Mouse (Mus musculus) MEL-GATA-1-ER (cell line): ENCODE measurements at regions not wholly inside any gene's neighbourhood (a gene's known extent, or its start where the extent isn't known, plus 50 kb on each side); places are given as distances from the start of the nearest gene placed in this dataset.

ENCODE experiments used
- DNase-seq: peaks from one replicate; pipeline ENCODE4 v3.0.0-alpha.2; 2012; ENCODE audit warnings: low read depth; ENCODE audit errors: extremely low read depth

DNA sequence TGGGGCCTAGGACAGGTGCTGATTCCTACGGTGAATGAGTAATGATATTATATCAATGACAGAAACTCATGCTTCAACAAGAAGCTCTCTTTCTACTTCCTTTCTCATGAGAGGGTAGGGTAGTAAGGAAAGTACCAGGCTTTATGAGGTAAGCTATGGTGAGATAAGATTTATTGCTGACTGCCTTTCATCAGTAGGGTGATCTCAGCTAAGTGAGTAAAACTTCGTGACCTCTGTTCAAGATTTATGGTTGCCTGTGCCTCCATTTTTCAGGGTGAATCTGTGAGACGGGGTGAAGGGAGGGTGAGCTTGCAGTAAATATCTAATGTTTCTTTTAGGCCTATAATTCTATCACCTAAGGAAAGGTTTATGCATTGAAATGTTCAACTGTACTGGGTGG, 259.0 kb upstream of the Dcn start:
- no peak for DNase-seq

DNA sequence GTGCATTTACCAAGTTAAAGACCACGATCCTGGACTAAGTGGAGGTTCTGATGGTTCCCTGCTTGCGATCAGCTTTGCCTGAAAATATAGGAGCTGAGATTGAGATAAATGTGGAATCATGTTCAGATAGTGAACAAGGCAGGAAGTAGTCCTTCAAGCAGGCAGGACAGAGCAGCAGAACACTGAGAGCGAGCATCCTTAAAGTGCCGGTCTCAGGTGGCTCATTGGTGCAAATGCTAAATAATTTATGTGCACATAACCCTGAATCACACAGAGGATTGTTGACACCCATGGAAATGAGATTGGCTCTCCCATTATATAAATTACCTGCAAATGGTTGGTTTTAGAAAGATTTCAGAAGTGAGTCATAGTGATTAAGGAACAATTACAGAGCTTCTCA, 243.8 kb upstream of the Dcn start:
- DNase-seq: no peak

- DNase-seq: no peak
Measured at GRCm38 (mm10) chr10:97241476-97241875, 237.9 kb upstream of the Dcn start.

DNA sequence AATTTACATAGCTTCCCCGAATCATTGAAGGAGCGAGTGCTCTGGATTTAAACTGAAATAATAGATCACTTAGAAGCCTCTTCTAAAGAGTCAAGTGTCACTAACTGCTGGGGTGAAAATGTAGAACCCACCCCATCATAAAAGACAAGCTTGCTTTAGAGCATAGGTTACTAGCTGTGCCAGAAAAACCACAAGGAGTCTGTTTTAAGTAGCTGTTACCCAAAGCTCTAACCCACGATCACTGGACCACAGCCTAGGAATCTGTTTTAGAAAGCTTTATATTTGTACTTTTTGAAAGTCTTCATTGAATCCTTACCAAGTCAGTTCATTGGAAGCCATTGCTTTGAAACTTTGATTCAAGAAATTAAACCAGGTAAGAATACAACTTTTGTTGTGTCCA, 233.7 kb upstream of the Dcn start:
- no peak for DNase-seq

GRCm38 (mm10) chr10:97248522-97248921, 230.9 kb upstream of the Dcn start:
- no peak for DNase-seq

GRCm38 (mm10) chr10:97249760-97250159, 229.6 kb upstream of the Dcn start:
- DNase-seq: no peak

- DNase-seq: no peak
Measured at GRCm38 (mm10) chr10:97250167-97250566, 229.2 kb upstream of the Dcn start.

- no peak for DNase-seq
Measured at GRCm38 (mm10) chr10:97265959-97266517, 213.4 kb upstream of the Dcn start.

- no peak for DNase-seq
Measured at GRCm38 (mm10) chr10:97282416-97282815, 197.0 kb upstream of the Dcn start.

DNA sequence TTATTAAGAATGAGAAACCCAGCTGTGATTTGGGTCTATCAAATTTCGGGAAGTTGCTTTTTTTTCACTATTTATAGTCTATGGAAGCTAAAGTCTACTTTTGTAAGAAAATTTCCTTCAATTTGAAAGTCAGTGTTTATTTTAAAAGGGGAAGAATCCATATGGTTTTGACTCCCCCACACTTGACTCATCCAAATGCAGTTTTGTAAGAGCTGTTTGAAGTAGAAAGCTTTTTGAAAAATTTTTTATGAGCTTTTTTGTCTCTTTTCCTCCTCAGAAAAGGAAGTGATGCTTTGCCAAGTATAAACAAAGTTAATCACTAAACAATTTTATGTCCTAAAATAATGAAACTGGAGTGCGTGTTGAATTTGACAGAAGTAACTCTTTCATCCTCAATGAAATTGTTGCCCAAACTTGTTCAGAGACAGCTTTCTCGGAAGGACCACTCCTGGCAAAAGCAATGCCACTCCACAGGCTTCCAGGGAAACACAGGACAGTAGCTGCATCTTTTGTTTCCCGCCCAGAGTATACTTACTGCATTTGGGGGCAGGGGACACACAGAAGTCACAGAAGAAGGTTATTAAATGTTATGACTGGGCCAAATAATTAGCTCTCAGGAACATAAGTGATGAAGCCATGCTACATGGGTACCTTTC, 196.4 kb upstream of the Dcn start:
- no peak for DNase-seq

DNA sequence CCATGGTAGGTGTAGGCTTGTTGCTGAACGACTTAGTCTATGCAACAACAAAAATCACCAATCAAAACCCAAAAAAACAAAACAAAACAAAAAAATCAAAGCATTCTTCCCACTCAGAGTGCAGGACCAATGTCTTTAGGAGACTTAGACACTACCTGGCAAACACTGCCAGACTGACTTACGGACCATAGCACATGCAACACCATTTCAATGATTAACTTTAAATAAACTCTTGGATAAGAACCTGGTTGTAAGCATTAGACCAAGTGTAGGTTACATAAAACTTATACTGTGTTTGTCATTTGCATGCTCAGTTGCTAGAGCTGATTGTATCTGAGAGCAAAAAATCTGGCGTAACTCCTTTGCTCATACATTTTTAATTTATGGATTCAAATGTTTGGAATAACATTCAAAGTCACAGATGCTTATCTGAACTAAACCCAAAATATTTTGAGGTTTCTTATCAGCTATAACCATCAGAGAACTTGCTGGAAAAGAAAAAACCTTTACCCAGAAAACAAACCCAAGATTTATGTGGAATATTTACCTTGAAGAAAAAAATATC, 174.5 kb upstream of the Dcn start:
- DNase-seq: no peak

- DNase-seq: no peak
Measured at GRCm38 (mm10) chr10:97309580-97309979, 169.8 kb upstream of the Dcn start.

DNA sequence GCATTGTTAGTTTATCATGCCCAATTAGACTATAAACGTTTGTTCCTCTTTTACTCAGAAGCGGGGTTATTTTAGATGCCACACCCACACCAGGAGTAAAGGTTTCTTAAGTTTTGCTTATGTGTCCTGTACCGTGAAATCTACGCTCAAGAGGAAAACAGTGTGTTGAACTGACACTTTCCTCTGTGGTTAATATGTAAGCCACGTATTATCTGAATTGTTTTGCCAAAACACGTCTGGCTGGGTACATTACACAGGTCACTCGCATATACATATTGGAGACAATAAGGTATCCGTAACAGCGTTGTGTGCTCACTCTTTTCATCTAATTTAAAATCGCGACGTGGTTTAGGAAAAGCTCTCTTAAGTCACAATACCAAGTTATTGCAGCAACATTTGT, 166.9 kb upstream of the Dcn start:
- peak; percentile 44 for DNase-seq

DNA sequence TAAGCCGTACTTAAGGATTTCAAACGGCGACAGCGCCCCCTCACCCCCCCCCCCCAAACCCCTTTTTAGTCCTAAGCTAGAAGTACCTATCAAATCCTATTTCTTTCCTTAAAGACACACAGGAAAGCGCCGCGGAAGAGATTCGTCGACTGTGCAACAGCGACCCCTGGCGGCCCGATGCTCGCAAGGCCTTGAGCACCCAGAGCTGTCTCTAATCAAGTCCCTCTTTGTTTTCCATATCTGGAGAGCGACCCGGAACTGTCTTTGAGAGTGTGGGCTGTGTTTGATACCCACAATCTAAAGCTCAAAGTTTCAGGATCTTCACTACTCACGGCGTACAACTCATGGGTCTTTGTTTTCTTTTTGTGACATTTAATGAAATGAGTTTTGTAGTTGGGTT, 166.4 kb upstream of the Dcn start:
- peak; percentile 76 for DNase-seq

GRCm38 (mm10) chr10:97313407-97313901, 166.0 kb upstream of the Dcn start:
- peak; percentile 79 for DNase-seq

DNA sequence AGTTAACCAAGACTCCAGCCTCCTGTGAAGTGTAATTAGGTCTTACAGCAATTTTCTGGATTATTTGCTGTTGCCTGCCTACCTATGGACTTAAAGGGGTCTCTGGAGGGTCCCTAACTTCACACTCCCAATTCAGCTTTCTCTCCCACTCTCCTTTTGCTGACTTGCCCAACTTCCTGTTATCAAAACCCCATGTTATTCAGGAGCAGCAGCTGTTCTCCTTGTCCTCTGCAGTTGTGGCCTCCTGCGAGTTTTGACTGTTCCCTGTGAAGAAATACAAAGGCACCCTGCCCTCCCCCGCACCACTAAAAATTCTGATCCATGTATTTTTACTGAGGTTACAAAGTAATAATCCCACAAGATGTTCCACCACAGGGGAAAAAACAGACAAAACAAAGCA, 146.8 kb upstream of the Dcn start:
- DNase-seq: no peak

GRCm38 (mm10) chr10:97334044-97334443, 145.4 kb upstream of the Dcn start:
- no peak for DNase-seq

GRCm38 (mm10) chr10:97334606-97335150, 144.7 kb upstream of the Dcn start:
- no peak for DNase-seq

DNA sequence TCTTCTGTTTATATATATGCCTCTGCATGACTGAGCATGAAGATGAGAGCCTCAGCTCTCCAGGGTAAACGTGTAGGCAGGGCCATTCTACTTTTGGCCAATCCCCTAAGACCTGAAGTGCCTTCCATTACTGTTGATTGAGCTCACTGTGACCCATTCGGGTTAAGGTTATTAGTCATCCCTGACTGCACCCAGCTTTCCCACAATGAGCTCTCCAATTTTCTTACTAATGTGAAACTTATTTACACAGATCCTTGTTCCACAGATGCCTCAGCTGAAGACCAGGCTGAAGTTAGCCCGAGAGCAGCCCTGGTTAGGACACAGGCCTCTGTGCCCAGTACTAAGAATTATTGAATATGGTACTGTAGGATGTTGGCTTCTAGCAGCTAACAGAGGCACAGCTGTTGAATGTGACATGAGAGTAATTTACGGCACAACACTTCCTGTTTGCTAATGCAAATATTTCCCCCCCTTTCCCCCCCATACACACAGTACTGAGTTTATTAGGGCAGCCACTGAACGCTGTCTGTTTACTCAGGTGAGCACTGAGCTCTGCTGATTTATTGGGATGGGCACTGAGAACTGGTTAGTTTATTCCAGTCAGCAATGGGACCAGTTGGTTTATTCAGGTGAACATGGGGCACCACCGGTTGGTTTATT, 141.2 kb upstream of the Dcn start:
- DNase-seq: no peak

GRCm38 (mm10) chr10:97339866-97340706, 139.3 kb upstream of the Dcn start:
- DNase-seq: peak; percentile 2

DNA sequence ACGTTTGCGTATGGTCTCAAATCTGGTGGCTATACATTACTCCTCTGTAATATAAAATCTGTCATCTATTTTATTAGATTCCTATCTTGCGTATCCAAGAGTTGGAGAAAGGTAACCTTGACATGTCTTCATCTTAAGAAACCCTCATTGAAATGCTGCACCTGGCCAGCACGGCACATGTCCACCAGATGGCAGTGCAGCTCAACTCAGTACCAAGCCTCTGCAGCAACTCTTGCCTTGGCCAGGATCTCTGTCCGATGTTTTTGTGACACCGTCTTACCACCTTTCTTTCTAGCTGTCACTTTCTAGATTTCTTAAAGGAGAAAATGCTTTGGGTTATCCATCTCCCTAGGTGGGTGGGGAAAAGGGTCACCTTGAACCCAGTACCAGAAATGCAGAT, 134.1 kb upstream of the Dcn start:
- DNase-seq: peak; percentile 17
